Mouse (Mus musculus): Measurements from ENCODE around the gene Rbms3. TPM values are rescaled to one million over a fixed set of nuclear protein-coding genes. Genes with fewer than 3 reads are reported as not detected.
A peak's percentile ranks its signal among the peaks of the same experiment; 100 is the strongest.

The Rbms3 gene
- polyA plus RNA-seq, 1 experiment from 2014 or later: 48.9 TPM

GRCm38 (mm10) chr9:116596046-116596445 is 1033.7 kb downstream of the Rbms3 start:
- Histone ChIP-seq H3K36me3 (ENCODE audit: insufficient read depth, low read length) (no peaks in the 10 kb centered on the region), H3K4me3 (ENCODE audit: low read depth, low read length) (no peak overlapping the region), H3K9ac (replicated peaks; ENCODE audit: low read depth) (no peak overlapping the region), H3K9me3 (ENCODE audit: low read length) (no peaks in the 10 kb centered on the region), H3K4me1 (ENCODE audit: insufficient read depth, low read depth, low read length) (no peaks in the 10 kb centered on the region), H3K27ac (ENCODE audit: low read length) (no peak overlapping the region), H3K4me2 (replicated peaks; ENCODE audit: low read depth, low read length) (no peak overlapping the region), H3K27me3 (replicated peaks; ENCODE audit: insufficient read depth, low read length) (no peaks in the 10 kb centered on the region)
- 97% methylated on average over 10 of the region's 10 CpGs for WGBS
- TF ChIP-seq CTCF (IDR thresholded peaks at IDR 0.05) (no peak), EP300 (IDR thresholded peaks at IDR 0.05) (no peak)
- no peak for ATAC-seq
- no peak for DNase-seq (ENCODE audit: low spot score)

GRCm38 (mm10) chr9:116592486-116592885 is 1037.2 kb downstream of the Rbms3 start:
- Histone ChIP-seq H3K4me3 (ENCODE audit: low read depth, low read length) (no peak overlapping the region), H3K27ac (ENCODE audit: low read length) (no peak overlapping the region), H3K36me3 (ENCODE audit: insufficient read depth, low read length) (no peaks in the 10 kb centered on the region), H3K9me3 (ENCODE audit: low read length) (no peaks in the 10 kb centered on the region), H3K4me2 (replicated peaks; ENCODE audit: low read depth, low read length) (no peak overlapping the region), H3K9ac (replicated peaks; ENCODE audit: low read depth) (no peak overlapping the region), H3K27me3 (replicated peaks; ENCODE audit: insufficient read depth, low read length) (no peaks in the 10 kb centered on the region), H3K4me1 (ENCODE audit: insufficient read depth, low read depth, low read length) (no peaks in the 10 kb centered on the region)
- TF ChIP-seq EP300 (IDR thresholded peaks at IDR 0.05) (no peak), CTCF (IDR thresholded peaks at IDR 0.05) (no peak)
- DNase-seq (ENCODE audit: low spot score) (no peak), ATAC-seq (no peak)
- 85% methylated on average over 4 of the region's 4 CpGs for WGBS

- TF ChIP-seq CTCF (IDR thresholded peaks at IDR 0.05): no peak
- no peak for TF ChIP-seq EP300 (IDR thresholded peaks at IDR 0.05)
- Histone ChIP-seq H3K4me3 (ENCODE audit: low read depth, low read length) (no peak overlapping the region), H3K4me2 (replicated peaks; ENCODE audit: low read depth, low read length) (no peak overlapping the region), H3K27ac (ENCODE audit: low read length) (no peak overlapping the region), H3K4me1 (ENCODE audit: insufficient read depth, low read depth, low read length) (no peaks in the 10 kb centered on the region), H3K9ac (replicated peaks; ENCODE audit: low read depth) (no peak overlapping the region), H3K27me3 (replicated peaks; ENCODE audit: insufficient read depth, low read length) (no peaks in the 10 kb centered on the region), H3K9me3 (ENCODE audit: low read length) (no peaks in the 10 kb centered on the region), H3K36me3 (ENCODE audit: insufficient read depth, low read length) (no peaks in the 10 kb centered on the region)
- 88% methylated on average over 9 of the region's 9 CpGs for WGBS
- DNase-seq (ENCODE audit: low spot score): peak; percentile 28
- ATAC-seq: peak; percentile 37; the same call in 1 of the 2 replicates
These were observed 1038.6 kb downstream of the Rbms3 start for GRCm38 (mm10) chr9:116591071-116591470.

GRCm38 (mm10) chr9:116569680-116570079 is 1060.0 kb downstream of the Rbms3 start:
- Histone ChIP-seq H3K4me3 (ENCODE audit: low read depth, low read length) (no peak overlapping the region), H3K36me3 (ENCODE audit: insufficient read depth, low read length) (no peaks in the 10 kb centered on the region), H3K9ac (replicated peaks; ENCODE audit: low read depth) (no peak overlapping the region), H3K4me1 (ENCODE audit: insufficient read depth, low read depth, low read length) (no peaks in the 10 kb centered on the region), H3K9me3 (ENCODE audit: low read length) (no peaks in the 10 kb centered on the region), H3K4me2 (replicated peaks; ENCODE audit: low read depth, low read length) (no peak overlapping the region), H3K27me3 (replicated peaks; ENCODE audit: insufficient read depth, low read length) (no peaks in the 10 kb centered on the region), H3K27ac (ENCODE audit: low read length) (no peak overlapping the region; the same call in 1 of the 2 replicates)
- 60% methylated on average over 2 of the region's 2 CpGs for WGBS
- peak; percentile 28; the same call in 1 of the 2 replicates for ATAC-seq
- peak; percentile 12 for DNase-seq (ENCODE audit: low spot score)
- no peak for TF ChIP-seq CTCF (IDR thresholded peaks at IDR 0.05)
- no peak for TF ChIP-seq EP300 (IDR thresholded peaks at IDR 0.05)

- Histone ChIP-seq H3K36me3 (ENCODE audit: insufficient read depth, low read length) (no peaks in the 10 kb centered on the region), H3K4me2 (replicated peaks; ENCODE audit: low read depth, low read length) (no peak overlapping the region), H3K4me3 (ENCODE audit: low read depth, low read length) (no peak overlapping the region), H3K4me1 (ENCODE audit: insufficient read depth, low read depth, low read length) (no peaks in the 10 kb centered on the region), H3K9ac (replicated peaks; ENCODE audit: low read depth) (no peak overlapping the region), H3K27me3 (replicated peaks; ENCODE audit: insufficient read depth, low read length) (no peaks in the 10 kb centered on the region), H3K9me3 (ENCODE audit: low read length) (no peaks in the 10 kb centered on the region), H3K27ac (ENCODE audit: low read length) (no peak overlapping the region)
- DNase-seq (ENCODE audit: low spot score) (no peak), ATAC-seq (no peak)
- 85% methylated on average over 7 of the region's 7 CpGs for WGBS
- TF ChIP-seq EP300 (IDR thresholded peaks at IDR 0.05) (no peak), CTCF (IDR thresholded peaks at IDR 0.05) (no peak)
These were observed 1063.0 kb downstream of the Rbms3 start for GRCm38 (mm10) chr9:116566711-116567110.

GRCm38 (mm10) chr9:116557781-116558180 is 1071.9 kb downstream of the Rbms3 start:
- TF ChIP-seq CTCF (IDR thresholded peaks at IDR 0.05): no peak
- no peak for TF ChIP-seq EP300 (IDR thresholded peaks at IDR 0.05)
- ATAC-seq: no peak
- 91% methylated on average over 5 of the region's 5 CpGs for WGBS

GRCm38 (mm10) chr9:116556641-116557040 is 1073.1 kb downstream of the Rbms3 start:
- H3K9me3 ChIP-seq (ENCODE audit: low read length): no peaks in the 10 kb centered on the region
- TF ChIP-seq CTCF (IDR thresholded peaks at IDR 0.05): no peak
- TF ChIP-seq EP300 (IDR thresholded peaks at IDR 0.05): no peak
- no peak overlapping the region for H3K27ac ChIP-seq (ENCODE audit: low read length)
- no peak overlapping the region for H3K9ac ChIP-seq (replicated peaks; ENCODE audit: low read depth)
- no peaks in the 10 kb centered on the region for H3K36me3 ChIP-seq (ENCODE audit: insufficient read depth, low read length)
- H3K27me3 ChIP-seq (replicated peaks; ENCODE audit: insufficient read depth, low read length): no peaks in the 10 kb centered on the region
- no peak overlapping the region for H3K4me3 ChIP-seq (ENCODE audit: low read depth, low read length)
- DNase-seq (ENCODE audit: low spot score): no peak
- H3K4me1 ChIP-seq (ENCODE audit: insufficient read depth, low read depth, low read length): no peaks in the 10 kb centered on the region
- H3K4me2 ChIP-seq (replicated peaks; ENCODE audit: low read depth, low read length): no peak overlapping the region
- 61% methylated on average over 8 of the region's 8 CpGs for WGBS
- no peak for ATAC-seq

More at GRCm38 (mm10) chr9:116557781-116558180, 1071.9 kb downstream of the Rbms3 start:
- Histone ChIP-seq H3K27ac (ENCODE audit: low read length) (no peak overlapping the region), H3K9me3 (ENCODE audit: low read length) (no peaks in the 10 kb centered on the region), H3K4me3 (ENCODE audit: low read depth, low read length) (no peak overlapping the region), H3K4me1 (ENCODE audit: insufficient read depth, low read depth, low read length) (no peaks in the 10 kb centered on the region), H3K36me3 (ENCODE audit: insufficient read depth, low read length) (no peaks in the 10 kb centered on the region), H3K4me2 (replicated peaks; ENCODE audit: low read depth, low read length) (no peak overlapping the region), H3K27me3 (replicated peaks; ENCODE audit: insufficient read depth, low read length) (no peaks in the 10 kb centered on the region), H3K9ac (replicated peaks; ENCODE audit: low read depth) (no peak overlapping the region)
- DNase-seq (ENCODE audit: low spot score): no peak
